Mouse (Mus musculus): ENCODE measurements around the gene Mrpl24. TPM values are rescaled to one million over a fixed set of nuclear protein-coding genes. Genes with fewer than 3 reads are reported as not detected.
"Not testable (repeated sequence)": the region's sequence is repeated elsewhere in the genome, so short reads cannot be mapped to it uniquely, and the experiment has no call there.

Gene Mrpl24
- 134 and 135 TPM in 2 replicates for total RNA-seq (2015)
- 99.8 and 106 TPM in 2 replicates for total RNA-seq (2017)

DNA sequence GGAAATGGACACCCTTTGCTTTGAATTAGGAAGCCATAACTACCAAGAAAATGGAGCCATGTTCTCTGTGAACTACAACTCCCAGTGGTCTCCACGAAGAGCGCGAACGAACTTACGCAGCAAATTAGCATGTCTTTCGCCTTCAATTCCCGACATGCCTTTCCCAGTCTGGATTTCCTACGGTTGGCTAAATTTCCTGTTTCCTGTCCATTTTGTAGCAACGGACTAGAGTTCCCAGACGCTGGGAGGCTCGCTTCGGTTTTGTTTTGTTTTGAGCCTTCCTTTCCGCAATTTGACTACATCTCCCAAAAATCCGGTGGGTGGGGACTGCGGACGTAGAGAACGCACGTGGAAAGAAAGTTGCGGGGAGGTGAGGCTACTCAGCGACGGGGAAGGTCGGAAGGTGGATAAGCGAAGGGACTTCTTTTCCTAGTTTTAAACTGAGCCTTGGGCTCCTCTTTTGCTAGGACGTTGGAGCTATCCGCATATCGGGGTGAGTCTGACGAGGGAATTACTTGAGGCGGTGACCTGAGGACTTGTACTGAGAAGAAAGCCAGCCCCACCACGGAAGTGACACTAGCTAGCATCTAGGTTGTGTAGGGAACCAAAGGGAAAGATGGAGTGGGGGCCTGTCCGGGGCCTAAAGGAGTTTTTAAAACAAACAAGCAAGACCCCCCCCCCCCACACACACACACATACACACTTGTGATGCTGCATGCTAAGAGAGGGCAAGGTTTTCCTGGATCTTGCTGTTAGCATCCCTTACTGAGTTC, at the start of gene Mrpl24:
TSS of gene Mrpl24 (plus strand) at position 171 of the 773 bp plus-strand sequence.
- peak; percentile 97 for ATAC-seq (ENCODE audit: poor library complexity, severe bottlenecking)

GRCm38 (mm10) chr3:87877730-87878129, 41.6 kb upstream of the Mrpl24 start:
- ATAC-seq (ENCODE audit: poor library complexity, severe bottlenecking): no peak

DNA sequence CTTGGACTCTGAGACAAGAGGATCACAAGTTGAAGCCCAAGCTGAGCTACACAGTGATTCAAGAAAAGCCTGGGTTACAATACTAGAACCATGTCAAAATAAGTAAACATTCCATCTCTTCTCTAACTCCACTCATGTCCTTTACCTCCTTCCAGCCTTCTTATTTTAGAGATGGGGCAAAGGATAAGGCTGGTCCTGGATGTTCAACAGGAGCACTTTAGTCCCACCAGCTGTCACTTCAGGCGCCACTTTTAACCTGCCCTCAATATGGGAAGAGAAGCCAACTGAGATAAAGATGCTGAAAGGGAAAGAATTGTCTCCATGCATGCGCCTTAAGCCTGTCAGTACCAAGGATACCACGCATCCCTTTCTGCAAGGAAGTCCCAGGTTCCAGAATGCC, 35.0 kb upstream of the Mrpl24 start:
- ATAC-seq (ENCODE audit: poor library complexity, severe bottlenecking): no peak

DNA sequence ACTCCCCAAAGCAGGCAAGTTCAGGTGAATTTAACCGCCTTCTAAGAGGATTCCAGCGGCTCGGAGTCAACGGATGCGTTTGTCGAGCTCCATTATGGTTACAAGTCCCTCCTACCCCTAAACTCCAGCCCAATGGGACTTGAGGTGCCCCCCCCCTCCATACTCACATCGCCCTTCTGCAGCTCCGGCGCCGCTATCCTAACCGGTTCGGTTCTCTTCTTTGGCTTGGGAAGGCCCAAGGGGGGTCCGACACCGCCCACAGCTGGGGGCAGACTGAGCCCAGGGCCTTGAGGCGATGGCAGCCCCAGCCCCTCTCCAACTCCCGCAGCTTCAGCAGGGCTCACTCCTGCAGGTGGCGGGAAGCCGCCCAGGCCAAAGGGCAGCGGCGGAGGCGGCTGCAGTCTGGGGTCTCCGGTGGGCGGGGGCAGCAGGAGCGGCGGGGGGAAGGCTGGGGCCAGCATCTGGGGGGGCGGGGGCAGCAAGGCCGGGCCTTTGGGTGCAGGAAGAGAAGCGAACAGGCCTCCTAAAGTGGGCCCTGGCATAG, 34.5 kb upstream of the Mrpl24 start:
- no peak for ATAC-seq (ENCODE audit: poor library complexity, severe bottlenecking)

GRCm38 (mm10) chr3:87885281-87886003, 33.9 kb upstream of the Mrpl24 start, which contains the start of gene Prcc:
Prcc (minus strand) TSS chr3:87885608.
- ATAC-seq (ENCODE audit: poor library complexity, severe bottlenecking): peak; percentile 95

DNA sequence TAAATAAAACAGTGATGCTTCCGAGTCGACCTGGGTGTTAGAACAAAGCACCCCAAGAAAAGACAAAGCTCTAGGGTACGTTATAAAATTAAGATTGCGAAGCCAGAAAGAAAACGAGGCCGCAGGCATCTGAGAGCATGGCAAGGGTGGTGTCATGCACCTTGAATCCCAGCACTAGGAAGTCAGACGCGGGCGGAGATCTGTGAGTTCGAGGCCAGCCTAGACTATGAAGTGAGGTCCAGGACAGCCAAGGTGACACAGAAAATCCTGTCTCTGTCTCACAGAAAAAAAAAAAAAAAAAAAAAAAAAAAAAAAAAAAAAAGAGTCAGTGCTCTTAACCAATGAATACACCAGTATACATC, 33.3 kb upstream of the Mrpl24 start:
- peak; percentile 23 for ATAC-seq (ENCODE audit: poor library complexity, severe bottlenecking)

DNA sequence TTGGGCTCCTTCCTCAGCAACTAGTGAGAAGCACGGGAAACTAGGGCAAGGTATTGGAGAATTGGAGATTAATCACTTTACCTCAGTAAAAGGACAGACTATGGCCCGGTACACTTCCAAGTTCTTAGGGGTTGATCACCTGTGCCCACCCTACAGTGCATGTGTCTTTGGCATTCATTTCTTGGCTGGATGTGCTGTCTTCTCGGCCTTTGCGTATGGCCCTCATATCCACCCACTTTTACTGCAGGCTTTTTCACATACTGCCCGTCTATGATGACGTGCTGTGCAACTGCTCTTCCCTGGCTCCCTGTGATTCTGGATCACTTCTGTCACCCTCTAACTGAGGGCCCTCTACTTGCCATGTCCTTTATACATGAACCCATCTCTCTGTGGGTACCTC, 32.9 kb upstream of the Mrpl24 start:
- ATAC-seq (ENCODE audit: poor library complexity, severe bottlenecking): no peak

GRCm38 (mm10) chr3:87887400-87887799, 31.9 kb upstream of the Mrpl24 start:
- not testable (repeated sequence) for ATAC-seq (ENCODE audit: poor library complexity, severe bottlenecking)

GRCm38 (mm10) chr3:87891481-87891880, 27.8 kb upstream of the Mrpl24 start:
- ATAC-seq (ENCODE audit: poor library complexity, severe bottlenecking): no peak

GRCm38 (mm10) chr3:87893367-87893905, 25.9 kb upstream of the Mrpl24 start:
- no peak for ATAC-seq (ENCODE audit: poor library complexity, severe bottlenecking)

- ATAC-seq (ENCODE audit: poor library complexity, severe bottlenecking): no peak
These were observed 20.0 kb upstream of the Mrpl24 start for GRCm38 (mm10) chr3:87899266-87899665.

- no peak for ATAC-seq (ENCODE audit: poor library complexity, severe bottlenecking)
These were observed 19.5 kb upstream of the Mrpl24 start for GRCm38 (mm10) chr3:87899776-87900175.

- ATAC-seq (ENCODE audit: poor library complexity, severe bottlenecking): peak; percentile 79
These were observed 18.2 kb upstream of the Mrpl24 start for GRCm38 (mm10) chr3:87901036-87901624.

DNA sequence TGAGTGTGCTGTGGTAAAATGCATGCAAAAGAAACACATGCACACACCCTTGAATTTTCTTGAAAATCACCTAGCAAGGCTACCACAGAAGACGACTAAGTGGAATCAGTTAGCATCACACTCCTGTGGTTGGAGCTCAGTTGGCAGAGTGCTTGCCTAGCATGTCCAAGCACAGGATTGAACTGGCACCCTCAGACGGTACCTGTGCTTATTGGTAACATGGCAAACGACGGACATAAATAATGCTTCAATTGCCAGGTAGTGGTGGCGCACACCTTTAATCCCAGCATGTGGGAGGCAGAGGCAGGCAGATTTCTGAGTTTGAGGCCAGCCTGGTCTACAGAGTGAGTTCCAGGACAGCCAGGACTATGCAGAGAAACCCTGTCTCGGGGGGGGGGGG, 17.3 kb upstream of the Mrpl24 start:
- ATAC-seq (ENCODE audit: poor library complexity, severe bottlenecking): not testable (repeated sequence)

- no peak for ATAC-seq (ENCODE audit: poor library complexity, severe bottlenecking)
These were observed 15.5 kb upstream of the Mrpl24 start for GRCm38 (mm10) chr3:87903821-87904220.

DNA sequence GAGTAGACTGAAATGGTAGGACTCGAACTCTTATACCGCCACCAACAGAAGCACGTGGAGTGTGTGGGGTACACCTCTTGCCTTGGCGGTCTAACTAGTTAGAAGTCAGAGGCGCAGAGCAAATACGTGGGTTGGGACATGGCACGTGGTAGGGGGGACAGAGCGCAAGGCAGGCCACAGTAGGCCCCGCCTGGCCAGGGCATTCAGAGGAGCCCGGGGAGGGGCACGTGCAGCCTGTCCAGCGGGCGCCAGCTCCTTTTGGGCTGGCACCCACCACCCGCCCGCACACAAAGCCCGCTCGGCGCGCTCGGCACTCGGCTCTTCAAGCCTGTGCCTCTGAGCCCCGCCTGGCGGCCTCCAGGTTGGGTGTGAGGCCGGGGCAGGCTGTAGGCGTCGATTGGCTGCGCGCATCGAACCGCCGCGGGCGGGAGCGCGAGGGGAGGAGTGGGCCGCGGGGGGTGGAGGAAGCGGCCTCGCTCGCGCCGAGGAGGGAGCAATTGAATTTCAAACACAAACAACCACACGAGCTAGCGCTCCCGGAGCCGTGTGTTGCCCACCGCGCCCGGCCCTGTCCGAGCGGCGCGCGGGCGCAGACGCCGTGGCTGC, 13.3 kb upstream of the Mrpl24 start, which contains the start of gene Hdgf:
TSS of gene Hdgf (plus strand) at position 442 of the 606 bp plus-strand sequence.
- ATAC-seq (ENCODE audit: poor library complexity, severe bottlenecking): peak; percentile 88

- ATAC-seq (ENCODE audit: poor library complexity, severe bottlenecking): peak; percentile 6; the same call in 1 of the 2 replicates
These were observed 12.7 kb upstream of the Mrpl24 start for GRCm38 (mm10) chr3:87906601-87906980.

- ATAC-seq (ENCODE audit: poor library complexity, severe bottlenecking): no peak
These were observed 12.1 kb upstream of the Mrpl24 start for GRCm38 (mm10) chr3:87906981-87907857.

DNA sequence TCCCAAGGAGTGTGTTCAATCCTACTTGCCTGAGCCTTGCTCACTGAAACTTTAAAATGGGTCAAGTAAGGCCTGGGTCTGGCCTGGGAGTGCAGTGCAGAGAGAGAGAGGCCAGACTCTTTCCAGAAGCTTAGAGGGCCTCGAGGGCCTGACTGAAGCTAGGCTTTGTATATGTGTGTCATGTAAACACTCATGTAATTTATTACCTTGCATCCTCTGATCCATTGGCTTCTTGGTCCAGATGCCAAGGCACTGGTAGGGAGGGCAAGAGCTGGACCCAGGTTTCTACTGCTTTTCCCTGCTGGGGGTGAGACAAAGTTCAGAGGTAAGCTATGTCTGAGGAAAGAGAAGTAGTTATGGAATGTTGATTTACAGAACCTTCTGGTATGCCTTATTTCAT, 11.4 kb upstream of the Mrpl24 start:
- no peak for ATAC-seq (ENCODE audit: poor library complexity, severe bottlenecking)

DNA sequence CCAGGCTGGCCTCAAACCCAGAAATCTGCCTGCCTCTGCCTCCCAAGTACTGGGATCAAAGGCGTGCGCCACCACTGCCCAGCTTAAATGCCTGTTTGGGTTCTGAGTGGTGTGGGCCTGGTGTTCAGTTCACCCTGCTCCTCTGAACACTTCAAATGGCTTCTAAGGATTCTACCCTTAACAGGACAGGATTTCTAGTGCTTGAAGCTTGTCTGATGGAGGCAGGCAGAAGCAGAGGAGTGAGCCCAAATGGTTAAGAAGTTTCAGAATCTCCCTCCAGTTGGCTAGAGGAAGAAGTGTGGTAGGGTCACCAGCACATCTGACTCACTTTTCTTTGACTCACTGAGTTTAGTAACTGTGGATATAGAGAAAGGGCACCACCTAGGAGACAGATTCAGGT, 9.9 kb upstream of the Mrpl24 start:
- ATAC-seq (ENCODE audit: poor library complexity, severe bottlenecking): no peak

All from megakaryocyte, adult 5-6 weeks (primary cell).